Mouse (Mus musculus) embryo, embryonic 11.5 days (tissue): ENCODE results near the gene Olfr1281.
"Not testable (repeated sequence)": the region's sequence is repeated elsewhere in the genome, so short reads cannot be mapped to it uniquely, and the experiment has no call there.

Experiments used
- DNase-seq: peaks from one replicate; pipeline ENCODE4 v3.0.0-alpha.2; 2012; ENCODE audit warnings: low read depth, low spot score

The Olfr1281 gene

GRCm38 (mm10) chr2:111326220-111326619, at the start of gene Olfr1281:
Gene Olfr1281, plus strand, starts transcription at chr2:111326520.
- no peak for DNase-seq

DNA sequence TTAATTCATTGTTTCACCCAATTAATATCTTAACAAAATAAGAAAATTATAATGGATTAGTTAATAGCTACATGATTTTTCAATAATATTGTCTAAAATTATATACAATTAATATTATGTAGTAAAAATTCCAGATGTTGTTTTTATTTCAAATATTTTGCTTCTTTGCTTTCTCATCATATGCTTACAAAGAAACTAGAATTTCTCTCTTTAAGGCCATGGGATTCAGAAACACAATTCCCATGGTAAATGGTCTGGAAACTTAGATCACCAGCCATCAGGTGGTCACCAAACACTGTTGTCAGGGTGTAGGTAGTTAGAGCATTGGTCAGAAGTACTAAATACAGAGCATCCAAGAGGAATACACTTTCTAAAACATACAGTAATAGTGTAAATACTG, 36.5 kb upstream of the Olfr1281 start, which contains the start of gene Olfr1278:
TSS of gene Olfr1278 (plus strand) at position 301 of the 400 bp plus-strand sequence.
- DNase-seq: no peak

- DNase-seq: no peak
Measured at GRCm38 (mm10) chr2:111298541-111298940, 27.8 kb upstream of the Olfr1281 start.

DNA sequence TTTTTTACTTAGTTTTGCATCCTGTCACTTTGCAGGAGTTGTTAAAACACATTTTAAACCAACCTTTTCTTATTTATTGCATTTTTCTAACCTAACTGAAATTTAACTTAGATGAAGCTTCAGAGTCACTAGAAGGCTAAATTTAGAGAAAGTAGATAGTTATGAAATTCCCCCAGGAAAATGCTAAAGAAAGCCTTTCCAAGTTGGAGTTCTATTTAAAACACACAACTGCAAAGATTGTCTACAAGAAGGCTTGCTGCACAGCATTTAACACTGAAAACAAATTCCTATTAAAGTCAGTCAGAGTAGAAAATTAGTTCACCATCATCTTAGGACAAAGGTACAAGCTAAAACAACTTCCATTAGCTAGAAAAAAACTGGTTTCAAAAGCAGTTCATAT, 25.9 kb upstream of the Olfr1281 start, which contains the start of gene Olfr1279:
TSS of gene Olfr1279 (plus strand) at position 262 of the 400 bp plus-strand sequence.
- DNase-seq: no peak

- no peak for DNase-seq
Measured at GRCm38 (mm10) chr2:111313717-111314116, 12.6 kb upstream of the Olfr1281 start, which contains the start of gene Olfr1280. Gene Olfr1280, plus strand, starts transcription at chr2:111314017.

GRCm38 (mm10) chr2:111333721-111334120, 7.4 kb downstream of the Olfr1281 start:
- DNase-seq: not testable (repeated sequence)

DNA sequence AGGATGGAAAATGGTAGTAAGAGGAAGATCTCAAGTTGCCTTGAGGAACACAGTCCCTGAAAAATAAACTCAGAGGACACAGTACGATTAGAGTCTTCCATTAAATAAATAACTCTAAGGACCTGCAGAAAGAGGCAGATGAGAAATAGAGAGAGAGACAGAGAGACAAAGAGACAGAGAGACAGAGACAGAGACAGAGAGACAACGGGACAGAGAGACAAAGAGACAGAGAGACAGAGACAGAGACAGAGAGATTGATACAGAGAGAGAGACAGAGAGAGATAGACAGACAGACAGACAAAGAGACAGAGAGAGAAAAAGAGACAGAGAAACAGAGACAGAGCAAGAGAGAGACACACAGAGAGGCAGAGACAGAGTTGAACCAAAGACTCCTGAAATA, 9.7 kb downstream of the Olfr1281 start, which contains the start of gene Olfr1282:
TSS of gene Olfr1282 (minus strand) at position 101 of the 400 bp plus-strand sequence.
- DNase-seq: no peak

DNA sequence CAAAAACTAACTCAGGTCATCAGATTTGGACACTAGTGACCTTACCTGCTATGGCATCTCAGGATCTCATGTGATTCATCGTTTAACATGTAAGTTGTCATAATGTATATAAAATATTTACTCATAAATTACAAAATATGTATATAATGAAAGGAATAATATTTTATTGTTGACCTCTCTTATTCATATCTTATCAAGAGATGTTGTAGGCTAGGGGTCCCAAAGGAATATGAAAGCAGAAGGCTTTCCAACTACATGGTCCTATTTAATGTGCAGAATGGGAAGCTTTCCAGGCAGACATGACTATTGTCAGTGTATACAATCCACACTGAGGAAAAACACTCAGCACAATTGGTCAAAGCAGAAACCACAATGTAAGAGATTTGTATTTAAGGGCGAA, 40.2 kb downstream of the Olfr1281 start, which contains the start of gene Olfr1283:
TSS of gene Olfr1283 (plus strand) at position 301 of the 400 bp plus-strand sequence.
- no peak for DNase-seq

- no peak for DNase-seq
Measured at GRCm38 (mm10) chr2:111375222-111375621, 48.9 kb downstream of the Olfr1281 start, which contains the start of gene Olfr1284. Gene Olfr1284, plus strand, starts transcription at chr2:111375522.
